Mouse (Mus musculus) lung, adult 2 months (tissue): ENCODE data around the gene Enthd1.

Experiments used
- CTCF ChIP-seq: fragments of 200-500 bp; IDR thresholded peaks from 2 replicates; pipeline ENCODE4 v1.5.1; 2011; ENCODE audit warnings: mild to moderate bottlenecking, low read length, control low read depth; ENCODE audit not compliant: insufficient read depth
- POLR2A ChIP-seq: fragments of 200-500 bp; IDR thresholded peaks from 2 replicates; pipeline ENCODE4 v1.6.1; 2011; ENCODE audit warnings: low read depth, mild to moderate bottlenecking, control low read depth, low read length, borderline replicate concordance; ENCODE audit errors: extremely low read depth

- no peak for TF ChIP-seq POLR2A
- TF ChIP-seq CTCF = no peak
Observed at GRCm38 (mm10) chr15:80586296-80586695, 21.3 kb upstream of the Enthd1 start.
